Mouse (Mus musculus) lung, postnatal 10 days (tissue): Measurements from ENCODE around the gene Scarb1.

ENCODE experiments used
- DNase-seq: peaks from one replicate; pipeline ENCODE4 v3.0.0; 2021

Gene Scarb1

DNA sequence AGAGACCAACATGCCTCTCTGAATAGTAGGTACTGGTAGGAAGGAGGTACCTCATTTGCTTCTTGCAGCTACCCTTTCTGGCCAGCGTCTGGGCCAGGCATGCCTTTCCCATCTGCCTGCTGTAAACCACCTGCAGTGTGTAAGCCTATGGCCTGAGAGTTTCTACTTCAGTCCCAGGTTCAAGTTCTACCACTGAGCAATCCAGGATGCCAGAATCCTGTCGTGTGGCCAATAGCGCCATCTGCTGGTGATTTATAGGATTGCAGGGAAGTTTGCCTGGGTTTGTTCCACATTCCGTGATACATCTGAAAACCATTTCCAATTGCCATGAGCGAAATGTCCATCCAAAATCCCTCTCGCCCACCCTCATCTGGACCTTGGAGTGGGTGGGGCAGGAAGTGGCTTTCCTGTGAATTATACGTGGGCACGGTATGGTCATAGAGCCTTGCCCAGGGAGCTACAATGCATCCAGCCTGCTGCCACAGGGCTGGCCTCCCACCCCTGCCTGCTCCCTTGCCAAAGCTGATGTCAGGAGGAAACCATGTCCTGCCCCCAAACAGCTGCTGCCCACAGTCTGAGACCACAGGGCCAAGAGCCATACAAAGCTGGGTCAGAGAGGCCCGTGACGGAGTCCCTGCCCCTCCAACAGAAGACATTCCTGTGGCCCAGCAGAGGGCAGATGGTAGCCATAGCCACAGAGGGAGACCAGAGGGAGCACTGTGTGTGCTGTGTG is 72.7 kb downstream of the Scarb1 start:
- DNase-seq, result peak; percentile 90

DNA sequence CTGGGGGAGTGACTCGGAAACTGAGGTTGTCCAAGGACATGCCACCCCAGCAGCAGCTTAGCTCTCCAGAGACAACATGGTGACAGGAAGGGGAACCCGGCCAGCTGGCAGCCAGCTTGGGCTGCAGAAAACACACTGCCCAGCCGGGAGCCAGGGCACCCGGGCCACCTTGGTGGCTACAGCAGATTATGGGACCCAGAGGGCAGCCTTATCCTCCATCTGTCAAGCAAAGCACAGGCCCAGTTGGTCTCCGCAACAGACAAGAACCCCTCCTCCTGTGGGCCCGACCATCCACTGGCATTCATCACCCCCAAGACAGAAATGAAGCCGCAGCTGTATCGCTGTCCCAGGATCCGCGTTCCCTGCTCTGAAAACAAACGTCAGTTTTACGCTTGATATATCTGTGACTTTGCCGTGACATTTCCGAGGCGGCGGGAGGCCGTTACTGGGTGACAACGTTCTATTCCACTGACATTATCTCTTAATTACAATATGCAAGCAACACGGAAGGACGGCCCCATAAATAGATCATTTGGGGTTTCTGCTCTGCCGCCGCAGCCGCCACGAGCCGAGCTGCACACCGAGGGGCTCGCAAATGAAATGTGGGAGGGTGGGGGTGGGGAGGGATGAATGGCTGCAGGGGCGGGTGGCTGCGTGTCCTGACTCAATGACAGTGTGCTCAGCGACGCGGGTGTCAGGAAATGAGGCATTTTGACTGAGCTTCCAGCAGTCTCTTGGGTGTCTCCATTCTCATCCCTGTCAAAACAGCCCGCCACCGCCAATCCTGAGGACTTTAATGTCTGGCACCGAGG is 73.5 kb downstream of the Scarb1 start:
- peak; percentile 87 for DNase-seq

DNA sequence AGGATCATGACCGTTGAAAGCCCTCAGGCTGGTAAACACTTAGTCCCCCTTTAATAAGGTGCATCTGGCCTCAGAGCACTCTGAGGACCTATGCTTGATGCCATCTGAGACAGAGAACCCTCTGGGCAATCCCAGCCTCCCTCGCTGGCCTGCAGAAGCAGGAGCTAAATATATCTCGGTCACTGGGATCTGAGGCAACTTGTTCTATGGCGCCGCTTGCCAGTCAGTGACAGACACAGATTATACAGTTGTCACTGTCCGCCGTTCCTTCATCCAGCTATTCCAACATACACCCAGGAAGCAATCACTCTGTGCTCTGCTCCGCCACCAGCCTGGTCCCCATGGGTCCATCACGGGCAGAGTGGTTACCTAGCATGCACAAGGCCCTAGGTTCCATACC is 74.8 kb downstream of the Scarb1 start:
- no peak for DNase-seq

DNA sequence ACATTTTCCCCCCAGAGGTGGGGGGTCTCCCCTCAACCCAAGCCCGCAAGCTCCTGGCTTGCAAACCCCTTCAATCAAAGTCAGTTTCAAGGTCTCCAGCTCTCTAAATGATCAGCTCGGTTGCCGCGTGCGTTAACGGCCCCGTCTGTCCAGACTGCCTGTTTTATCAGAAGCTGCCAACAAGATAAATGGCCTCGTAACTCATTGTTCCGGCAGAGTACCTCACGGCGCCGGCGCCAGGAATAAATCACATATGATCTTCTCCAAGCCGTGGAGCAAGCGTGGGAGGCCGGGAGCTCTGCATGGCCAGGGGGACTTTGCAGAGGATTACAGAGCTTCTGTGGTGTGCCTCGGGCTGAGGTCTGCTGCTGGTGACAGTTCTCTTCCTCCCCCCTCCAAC is 76.2 kb downstream of the Scarb1 start:
- DNase-seq, result peak; percentile 54

DNA sequence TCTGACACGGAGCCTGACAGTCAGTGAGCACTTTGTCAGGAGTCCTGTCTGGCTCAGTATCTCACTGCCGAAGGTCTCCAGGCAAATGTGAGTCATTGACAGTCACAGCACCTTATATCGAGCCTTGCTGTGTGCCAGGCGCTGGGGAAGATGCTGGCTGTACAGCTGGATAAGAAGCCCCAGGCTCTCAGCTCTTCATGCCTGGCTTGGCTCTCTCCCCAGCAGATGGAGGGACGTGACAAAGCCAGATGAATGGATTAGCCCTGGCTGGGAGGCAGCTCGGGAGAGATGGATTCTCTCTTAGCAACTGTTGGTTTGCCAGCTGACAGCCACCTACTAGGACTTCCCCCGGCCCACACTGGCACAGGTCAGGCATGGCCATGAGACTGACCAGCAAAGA is 78.3 kb downstream of the Scarb1 start:
- DNase-seq, result no peak

DNA sequence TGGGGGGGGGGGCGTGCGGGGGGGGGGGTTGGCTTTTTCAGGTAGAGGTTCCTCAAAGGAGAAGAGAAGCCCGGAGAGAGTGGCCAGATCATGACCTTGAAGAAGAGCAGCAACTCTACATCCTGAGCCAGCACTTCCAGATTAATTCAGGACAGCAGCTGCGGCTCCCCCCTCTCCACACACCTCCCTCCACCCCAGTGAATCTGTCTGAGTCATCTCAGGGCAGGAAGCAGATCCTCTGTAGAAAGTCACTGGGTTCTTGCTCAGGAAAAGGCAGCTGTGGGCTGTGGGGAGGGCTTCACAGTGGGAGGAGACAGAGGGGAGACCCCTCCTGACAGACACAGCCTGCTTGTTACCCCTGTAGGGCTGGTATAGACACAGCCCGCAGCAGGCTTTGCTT is 87.0 kb downstream of the Scarb1 start:
- no peak for DNase-seq

DNA sequence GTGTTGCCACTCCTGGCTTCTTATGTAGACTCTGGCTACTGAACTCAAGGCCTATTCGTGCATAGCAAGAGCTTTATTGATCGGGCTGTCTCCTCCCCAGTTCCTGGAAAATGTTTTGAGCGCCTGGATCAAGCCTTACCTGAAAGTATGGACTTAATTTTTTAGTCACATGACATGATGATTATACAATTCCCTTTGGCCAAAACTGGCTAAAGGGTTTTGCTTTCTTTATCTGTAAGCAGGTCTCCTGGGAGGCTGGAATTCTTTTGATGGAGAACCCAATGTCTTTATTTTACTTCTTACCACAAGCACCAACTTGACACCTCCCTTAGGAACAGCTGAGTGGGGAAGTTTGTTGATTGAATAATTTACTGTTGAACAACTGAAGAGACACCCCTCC is 87.4 kb downstream of the Scarb1 start:
- DNase-seq, result no peak

DNA sequence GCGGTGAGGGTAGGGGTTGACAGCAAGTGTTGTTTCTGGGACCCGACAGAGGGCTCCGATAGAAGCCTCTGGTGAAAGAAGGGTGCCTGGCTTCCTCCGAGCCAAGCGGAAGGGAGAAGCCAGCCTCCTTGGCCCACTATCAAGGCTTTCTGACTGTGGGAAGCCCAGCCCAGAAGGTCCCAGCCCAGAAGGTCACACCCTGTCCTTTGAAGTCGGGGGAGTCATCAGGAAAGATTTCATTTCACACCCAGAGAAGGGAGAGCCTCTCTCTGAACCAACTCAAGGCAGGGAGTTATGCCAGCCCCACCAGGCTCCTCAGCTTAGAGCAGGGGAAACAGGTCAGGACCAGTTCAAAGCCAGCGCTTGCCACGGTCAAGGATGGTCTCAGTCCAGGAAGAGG is 88.2 kb downstream of the Scarb1 start:
- peak; percentile 93 for DNase-seq

DNA sequence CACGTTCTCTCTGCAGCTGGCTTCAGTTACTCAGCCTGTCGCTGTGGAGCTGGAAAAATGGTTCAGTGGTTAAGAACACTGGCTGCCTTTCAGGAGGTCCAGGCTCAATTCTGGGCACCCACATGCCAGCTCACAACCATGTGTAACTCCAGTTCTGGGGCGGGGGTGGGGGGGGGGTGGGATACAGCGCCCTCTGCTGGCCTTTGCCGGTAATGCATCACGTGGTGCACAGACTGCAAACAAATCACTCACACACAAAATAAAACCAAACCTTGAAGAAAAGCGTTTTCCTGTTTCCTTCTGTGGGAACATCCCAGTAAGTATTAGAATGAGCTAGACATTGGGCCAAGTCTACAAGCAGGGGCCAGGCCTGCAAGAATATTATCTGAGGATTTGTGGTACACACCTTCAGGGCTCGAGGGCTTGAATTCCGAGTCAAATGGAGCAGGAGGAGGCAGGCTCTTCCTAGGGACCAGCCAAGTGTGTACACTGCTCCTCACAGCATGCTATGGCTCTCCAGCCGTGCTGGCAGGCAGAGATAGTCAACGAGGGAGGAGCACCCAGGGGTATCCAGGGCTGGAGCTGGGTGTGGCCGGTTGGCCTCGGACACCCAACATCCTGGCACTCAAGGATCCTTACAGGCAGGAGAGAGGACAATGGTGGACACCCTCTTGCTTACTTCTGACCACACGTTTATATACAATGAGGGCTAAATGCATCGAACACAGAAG is 88.8 kb downstream of the Scarb1 start:
- DNase-seq, result peak; percentile 84

DNA sequence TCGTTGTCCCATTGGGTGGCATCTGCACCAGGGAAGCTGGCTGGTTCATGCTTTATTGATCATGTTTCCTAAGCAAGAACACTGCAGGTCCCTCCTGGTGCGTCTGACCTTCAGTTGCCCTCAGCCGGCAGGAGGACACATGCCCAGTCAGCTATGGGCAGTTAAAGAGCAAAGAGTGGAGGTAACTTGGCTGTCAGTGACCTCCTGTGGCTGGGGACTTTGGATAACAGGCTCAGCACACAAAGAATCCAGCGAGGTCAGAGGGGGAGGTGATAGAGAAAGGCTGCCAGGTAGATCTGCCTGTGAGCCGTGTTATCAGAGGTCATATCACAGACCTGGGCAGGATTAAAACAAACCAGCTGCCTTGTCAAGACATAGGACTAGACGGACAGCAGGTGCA is 91.7 kb downstream of the Scarb1 start:
- no peak for DNase-seq

DNA sequence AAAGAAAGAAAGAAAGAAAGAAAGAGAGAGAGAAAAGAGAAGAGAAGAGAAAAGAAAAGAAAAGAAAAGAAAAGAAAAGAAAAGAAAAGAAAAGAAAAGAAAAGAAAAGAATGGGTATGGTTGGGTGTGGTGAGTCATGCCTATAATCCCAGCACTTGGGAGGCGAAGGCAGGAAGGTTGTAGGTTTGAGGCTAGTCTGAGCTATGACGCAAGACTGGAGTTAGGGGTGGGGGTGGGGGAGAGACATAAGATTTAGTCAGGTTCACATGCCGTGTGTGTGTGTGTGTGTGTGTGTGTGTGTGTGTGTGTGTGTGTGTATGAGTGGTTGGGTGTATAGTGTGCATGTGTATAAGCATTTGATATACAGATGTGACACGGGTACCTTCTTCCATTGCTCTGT is 94.2 kb downstream of the Scarb1 start:
- no peak for DNase-seq

DNA sequence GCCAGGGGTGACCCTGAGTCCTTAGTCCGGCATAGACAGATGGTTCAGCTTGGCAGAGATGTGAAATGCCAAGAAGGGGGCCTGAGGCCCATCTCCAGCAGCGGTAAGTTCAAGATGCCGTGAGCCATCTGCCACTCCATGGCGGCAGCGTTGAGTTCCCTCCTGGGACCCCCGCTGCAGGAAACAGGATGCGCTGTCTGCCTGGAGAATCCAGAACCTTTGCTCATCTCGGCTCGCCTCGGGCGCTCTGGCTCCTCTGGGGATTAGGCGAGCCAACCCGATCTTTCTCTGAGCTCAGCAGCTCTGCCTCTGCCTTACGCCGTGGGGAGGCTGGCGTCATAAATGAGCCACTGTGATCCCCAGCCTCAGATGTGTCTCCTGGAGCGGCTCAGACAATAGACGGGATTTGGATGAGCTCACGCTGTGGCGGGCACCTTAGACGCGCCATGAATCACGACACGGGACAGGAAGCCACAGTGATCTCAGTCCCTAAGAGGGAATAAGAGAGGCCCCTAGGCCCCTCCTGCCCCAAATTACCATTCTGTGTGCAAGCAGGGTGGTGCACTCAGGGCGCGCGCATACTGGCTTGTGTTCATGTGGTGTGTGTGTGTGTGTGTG is 95.3 kb downstream of the Scarb1 start:
- peak; percentile 63 for DNase-seq

DNA sequence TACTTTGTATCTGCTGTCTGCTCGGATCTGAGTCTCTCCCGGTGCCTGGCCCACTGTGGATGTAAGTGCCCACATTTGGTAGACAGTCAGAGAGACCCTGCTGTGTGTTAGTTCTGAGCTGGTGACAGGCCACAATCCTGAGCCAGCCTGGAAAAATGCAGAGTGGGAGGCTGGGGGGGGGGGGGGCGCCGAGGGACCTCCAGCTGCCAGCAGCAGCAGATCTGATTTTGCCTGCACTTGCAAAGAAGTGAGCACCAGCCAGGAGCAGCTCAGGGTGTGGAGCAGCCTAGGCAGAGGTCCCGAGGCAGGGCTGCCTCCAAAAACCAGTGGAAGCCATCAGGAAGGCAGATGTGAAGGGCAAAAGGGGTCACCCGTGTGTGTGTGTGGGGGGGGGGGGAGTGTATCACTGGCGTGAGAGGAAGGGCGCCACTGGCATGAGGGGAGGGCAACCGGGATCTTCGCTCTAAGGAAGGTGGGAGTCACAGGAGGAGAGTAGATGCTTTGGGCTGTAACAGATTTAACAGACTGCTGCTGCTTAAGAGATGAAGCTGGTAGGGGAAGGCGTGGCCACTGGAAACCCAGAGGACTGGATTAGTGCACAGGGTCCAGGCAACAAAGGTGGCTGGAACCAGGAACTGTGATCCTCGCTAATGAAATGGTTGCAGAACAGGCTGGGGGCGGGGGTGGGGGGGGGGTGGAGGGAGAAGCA is 95.9 kb downstream of the Scarb1 start:
- DNase-seq, result no peak

DNA sequence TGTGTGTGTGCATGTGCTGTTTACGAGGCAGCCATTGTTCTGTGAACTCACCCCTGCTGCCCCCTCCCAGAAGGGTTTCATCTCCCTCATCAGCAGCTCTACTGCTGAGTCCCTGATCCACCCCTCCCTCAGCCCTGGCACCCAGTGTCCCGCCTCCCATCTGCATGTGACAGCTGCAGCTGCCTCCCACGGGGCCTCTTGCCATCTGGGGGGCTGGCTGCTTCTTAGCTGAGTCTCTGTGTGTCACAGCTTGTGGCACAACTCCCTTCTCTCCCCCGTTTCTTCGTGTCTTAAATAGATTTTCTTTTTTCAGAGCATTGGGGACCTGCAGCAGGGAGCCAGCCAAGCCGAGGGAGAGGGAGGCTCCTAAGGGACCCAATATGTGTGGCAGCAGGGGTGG is 97.0 kb downstream of the Scarb1 start:
- DNase-seq, result no peak

DNA sequence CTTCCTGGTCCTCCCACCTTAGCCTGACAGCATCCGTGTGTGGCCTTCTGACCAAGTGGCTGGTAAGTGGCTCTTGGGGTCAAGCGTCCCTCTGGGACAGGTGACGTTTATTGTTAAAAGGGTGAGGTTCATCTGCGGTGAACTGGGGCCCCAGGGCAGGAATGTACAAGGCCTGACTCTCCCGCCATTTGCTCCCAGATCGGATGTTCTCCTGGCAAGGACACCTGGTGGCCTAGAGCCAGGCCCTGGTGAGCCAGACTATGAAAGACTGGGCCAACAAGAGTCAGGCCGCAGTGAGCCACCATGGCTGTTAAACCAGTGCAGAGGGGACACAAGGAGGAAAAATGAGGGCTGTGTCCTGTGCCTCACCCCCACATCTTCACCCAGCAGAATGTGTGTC is 98.8 kb downstream of the Scarb1 start:
- DNase-seq, result no peak

DNA sequence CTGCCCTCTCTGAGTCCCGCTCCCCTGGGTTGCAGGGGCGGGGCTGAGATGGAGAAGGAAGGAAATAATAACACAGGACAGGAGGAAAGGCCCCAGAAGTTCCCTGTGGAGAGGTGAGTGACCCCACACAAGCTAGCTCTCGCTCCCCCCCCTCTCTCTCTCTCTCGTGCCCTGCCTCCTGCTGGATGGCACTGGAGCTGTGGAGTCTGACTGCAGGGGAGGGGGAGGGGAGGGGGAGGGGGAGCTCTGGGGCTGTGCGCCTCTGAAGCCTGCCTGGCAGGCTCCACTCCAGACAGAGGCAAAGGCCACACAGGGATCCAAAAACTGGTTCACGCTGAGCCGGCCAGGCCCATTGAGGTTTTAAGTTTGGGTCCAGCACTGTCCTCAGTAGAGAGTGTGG is 99.3 kb downstream of the Scarb1 start:
- no peak for DNase-seq

DNA sequence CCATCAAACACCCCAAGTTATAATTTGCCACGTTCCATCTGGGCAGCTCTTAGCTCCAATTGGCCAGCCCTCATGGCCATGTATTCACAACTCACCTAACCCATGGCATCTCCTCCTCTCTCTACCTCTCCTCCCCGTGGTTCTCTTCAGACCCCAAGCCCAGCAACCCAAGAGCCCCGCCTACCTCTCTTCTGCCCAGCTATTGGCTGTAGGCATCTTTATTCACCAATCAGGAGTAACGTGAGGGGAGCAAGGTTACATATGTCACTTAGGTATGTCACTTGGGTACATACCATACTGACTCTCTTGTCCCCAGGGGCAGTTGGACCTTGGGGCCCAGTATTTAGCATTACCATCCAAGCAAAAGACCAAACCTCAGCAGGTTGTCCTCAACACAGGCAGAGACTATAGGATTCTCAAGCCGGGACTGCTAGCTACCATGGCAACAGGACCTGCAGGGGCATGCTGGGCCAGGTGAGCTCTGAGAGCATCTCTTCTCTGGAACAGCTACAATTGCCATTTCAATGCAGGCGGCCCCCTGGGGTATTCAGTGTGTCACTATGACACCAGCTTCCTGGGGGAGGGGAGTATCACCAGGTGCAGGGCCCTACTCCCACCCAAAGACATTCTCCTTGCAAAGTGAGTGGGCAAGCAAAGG is 100.6 kb downstream of the Scarb1 start:
- DNase-seq, result no peak

DNA sequence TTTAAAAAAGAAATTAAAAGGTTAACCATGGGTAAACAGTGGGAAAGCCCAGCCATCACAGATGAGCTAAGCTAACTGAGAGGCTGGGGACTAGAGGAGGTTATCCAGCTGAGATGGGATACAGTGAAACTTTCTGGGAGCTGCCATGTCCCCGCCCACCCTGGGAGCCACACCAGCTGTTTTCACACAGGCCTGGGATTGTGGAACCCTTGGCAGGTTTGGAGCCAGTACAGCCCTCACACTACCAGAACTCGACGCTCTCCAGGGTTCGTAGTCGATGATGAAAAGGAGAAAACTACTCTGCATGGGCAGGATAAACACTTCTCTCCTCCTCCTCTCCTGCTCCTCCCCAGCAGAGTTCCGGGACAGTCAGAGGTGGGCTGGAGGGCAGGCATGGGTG is 105.0 kb downstream of the Scarb1 start:
- peak; percentile 70 for DNase-seq

DNA sequence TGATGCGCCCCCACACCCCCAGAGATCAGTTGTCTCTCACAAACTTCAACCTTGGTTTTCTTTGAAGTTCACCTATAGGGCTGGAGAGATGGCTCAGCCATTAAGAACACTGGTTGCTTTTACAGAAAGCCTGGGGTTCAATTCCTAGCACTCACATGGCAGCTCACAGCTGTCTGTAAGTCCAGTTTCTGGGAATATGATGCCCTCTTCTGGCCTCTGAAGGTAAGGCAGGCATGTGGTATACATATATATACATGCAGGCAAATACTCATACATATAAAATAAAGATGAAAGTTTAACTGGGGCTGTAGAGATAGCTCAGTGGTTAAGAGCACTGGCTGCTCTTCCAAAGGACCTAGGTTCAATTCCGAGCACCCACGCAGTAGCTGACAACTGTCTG is 105.5 kb downstream of the Scarb1 start:
- DNase-seq, result no peak

DNA sequence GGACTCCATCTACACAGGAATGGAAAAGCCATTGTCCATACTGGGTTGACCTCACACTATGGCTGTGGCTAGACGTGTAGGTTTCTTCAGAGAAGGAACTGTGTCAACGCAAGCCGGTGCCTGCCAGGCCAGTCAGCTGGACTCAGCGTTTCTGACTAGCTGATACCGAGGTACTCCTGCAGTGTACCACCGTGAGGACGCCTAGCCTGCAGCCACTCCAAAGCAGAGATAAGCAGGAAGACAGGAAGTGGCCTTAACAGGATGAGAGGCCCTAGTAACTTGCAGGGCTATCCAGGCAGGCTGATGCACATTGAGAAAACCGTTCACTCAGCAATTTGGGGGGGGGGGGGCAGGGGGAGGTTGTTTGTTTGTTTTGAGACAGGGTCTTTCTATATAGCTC is 106.5 kb downstream of the Scarb1 start:
- no peak for DNase-seq

DNA sequence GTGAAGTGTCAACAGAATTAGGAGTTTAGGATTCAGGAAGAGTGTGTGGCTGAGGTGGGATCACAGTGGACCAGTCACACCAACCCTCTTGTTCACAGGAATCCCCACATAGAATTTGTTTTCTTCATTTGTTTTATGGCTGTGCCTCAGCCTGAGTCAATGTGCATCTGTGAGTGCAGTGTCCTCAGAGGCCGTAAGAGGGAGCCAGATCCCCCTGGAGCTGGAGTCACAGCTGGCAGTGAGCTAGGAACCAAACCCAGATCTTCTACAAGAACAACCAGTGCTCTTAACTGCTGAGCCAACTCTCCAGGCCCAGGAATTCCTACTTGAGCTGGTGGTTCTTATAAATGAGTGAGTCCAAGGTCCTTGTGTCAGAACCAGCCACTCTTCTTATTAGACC is 107.4 kb downstream of the Scarb1 start:
- DNase-seq, result no peak

DNA sequence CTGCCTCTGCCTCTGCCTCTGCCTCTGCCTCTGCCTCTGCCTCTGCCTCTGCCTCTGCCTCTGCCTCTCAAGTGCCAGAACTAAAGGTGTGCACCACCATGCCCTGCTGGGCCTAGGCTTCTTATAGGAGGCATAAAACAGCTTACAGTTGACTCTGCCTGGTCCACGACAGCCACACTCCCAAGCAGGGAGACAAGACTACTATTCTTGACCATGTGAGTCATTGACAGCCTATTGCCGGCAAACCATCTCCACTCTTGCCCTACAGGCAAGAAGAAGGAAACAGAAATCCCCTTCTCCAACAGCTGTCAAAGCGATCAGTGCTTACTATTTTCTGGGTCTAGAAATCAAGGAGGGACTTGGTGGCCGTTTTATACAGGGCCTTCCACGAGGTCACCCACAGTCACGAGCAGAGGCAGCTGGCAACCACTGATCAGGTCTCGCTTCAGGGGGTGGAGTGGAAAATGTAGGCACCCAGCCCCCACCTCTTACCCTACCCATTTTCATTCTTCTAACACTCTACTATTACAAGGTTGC is 108.4 kb downstream of the Scarb1 start:
- DNase-seq, result no peak
